Mouse (Mus musculus) bone marrow, adult 2 months (tissue): ENCODE results near the gene Sh3rf1.

Source experiments
- CTCF ChIP-seq: fragments of 200-500 bp; IDR thresholded peaks from 2 replicates; pipeline ENCODE4 v1.5.1; 2011; ENCODE audit warnings: low read length, control low read depth; ENCODE audit not compliant: control insufficient read depth, insufficient read depth
- POLR2A ChIP-seq: fragments of 200-500 bp; IDR thresholded peaks from 2 replicates; pipeline ENCODE4 v1.6.1; 2011; ENCODE audit warnings: low read depth, mild to moderate bottlenecking, control low read depth, low read length, borderline replicate concordance; ENCODE audit not compliant: control insufficient read depth

DNA sequence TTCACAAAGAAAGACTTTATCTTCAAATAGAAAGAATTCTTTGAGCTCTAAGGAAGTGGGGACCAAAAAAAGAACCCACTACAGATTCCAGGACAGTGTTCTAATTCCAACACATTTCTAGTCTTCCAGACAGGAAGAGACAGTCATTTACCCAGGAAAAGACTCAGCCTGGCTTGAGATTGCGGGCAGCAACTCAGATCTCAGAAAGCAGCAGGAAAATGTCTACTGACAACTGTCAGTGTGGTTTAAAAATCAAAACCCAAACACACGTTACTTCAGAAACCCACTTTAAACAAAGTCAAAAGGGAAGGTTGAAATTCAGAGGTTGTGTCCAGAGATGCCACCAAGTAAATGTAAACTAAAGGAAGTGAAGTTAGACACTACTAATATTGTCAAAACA is 16.8 kb upstream of the Sh3rf1 start:
- no peak for TF ChIP-seq CTCF
- no peak for TF ChIP-seq POLR2A
